Mouse (Mus musculus): ENCODE data around the gene Ccer1.
"Not testable (repeated sequence)": the region's sequence is repeated elsewhere in the genome, so short reads cannot be mapped to it uniquely, and the experiment has no call there.

Ccer1 gene

GRCm38 (mm10) chr10:97692913-97693312 lies at the start of gene Ccer1:
Ccer1 (plus strand) TSS chr10:97693059.
- DNase-seq: no peak

DNA sequence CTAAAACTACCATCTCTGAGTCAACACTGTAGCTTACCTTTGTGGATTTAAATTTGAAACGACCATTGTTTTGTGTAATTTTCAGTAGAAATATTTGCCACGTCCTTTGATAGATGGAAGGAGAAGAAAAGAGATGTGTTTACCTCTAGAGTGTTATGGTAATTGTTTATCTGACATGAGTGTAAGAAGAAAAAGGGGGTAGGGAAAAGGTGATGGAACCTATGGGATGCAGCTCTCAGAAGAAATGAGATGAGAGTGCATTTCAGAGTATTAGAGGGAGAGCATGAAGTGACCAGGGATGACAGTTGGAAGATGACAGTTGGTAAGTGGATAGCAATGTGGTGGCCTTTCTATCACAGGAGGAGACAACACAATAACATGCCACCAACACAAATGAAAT lies 49.1 kb upstream of the Ccer1 start, which contains the start of gene Epyc:
TSS of gene Epyc (plus strand) at position 301 of the 400 bp plus-strand sequence.
- DNase-seq: no peak

DNA sequence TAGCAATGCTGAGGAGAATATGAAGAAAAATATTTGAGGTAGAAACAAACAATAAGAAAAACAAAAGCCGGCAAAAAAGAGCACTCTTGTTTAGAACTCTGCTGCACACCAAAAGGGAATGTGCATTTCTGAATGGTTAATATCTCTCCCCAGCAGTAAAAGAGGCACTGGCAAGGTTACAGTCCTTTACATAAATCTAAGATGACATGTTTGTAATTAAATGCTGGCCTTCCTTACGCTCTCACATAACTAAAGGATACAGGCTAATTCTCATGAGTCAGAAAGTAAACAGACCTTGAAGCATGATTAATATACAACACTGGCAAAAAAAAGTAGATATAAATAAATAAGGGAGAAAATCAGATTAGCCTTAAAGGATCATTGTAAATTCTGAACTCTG lies 42.5 kb upstream of the Ccer1 start:
- DNase-seq: no peak

GRCm38 (mm10) chr10:97659489-97659888 lies 33.4 kb upstream of the Ccer1 start:
- DNase-seq: no peak

DNA sequence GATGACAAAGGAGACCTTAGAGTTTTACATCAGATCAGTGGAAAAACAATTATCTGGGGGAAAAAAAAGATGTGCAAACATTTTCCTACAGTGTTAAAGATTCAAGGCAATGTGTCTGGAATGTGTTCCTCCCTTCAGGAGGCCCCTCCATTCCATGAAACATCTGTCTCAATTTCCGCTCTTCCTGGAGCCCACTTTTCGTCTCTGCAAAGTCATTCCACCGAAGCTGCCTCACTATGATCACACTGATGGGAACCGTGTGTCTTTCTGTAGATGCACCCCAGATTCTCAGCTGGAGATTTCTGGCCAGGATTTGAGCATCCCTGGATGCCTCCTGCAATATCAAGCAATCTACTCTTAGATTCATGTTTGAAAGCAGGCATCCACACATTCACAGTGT lies 24.2 kb upstream of the Ccer1 start:
- DNase-seq: no peak

DNA sequence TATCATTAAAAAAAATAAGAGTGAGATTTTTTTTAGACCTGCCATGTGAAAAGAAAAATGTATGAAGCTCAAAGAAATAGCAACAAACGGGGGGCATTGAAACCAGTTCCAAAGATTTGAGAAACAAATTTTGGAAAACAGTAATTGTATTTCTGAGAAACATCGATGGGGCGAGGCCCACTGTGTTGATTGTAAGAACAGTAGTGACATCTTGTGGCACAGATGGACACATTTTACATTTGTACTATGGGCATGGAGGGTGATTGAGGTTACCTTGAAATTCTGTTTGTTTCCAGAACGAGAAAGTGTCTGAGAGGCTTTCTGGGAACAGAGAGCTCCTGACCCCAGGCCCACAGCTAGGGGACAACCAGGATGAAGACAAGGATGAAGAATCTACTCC lies 22.7 kb upstream of the Ccer1 start:
- no peak for DNase-seq

- no peak for DNase-seq
These were observed 19.6 kb upstream of the Ccer1 start for GRCm38 (mm10) chr10:97673239-97673638.

- no peak for DNase-seq
These were observed 9.9 kb upstream of the Ccer1 start for GRCm38 (mm10) chr10:97682981-97683380.

DNA sequence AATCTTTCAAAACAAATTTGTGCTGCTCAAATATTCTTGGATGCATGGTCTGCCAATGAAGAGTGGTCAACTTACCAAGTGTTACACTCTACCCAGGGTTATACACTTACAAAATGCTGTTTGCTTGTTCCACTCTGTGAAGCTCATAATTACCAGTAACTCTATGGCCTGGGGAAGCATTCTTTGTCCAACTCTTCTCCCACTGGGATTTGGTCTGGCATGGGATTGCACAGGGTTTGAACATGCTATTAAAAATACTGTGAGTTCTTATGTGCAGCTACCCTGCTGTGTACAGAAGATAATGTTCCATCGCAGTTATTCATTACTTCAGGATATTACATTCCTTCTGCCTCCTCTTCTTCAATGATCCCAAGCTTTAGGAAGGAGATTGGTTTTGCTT lies 5.7 kb upstream of the Ccer1 start:
- DNase-seq: no peak

DNA sequence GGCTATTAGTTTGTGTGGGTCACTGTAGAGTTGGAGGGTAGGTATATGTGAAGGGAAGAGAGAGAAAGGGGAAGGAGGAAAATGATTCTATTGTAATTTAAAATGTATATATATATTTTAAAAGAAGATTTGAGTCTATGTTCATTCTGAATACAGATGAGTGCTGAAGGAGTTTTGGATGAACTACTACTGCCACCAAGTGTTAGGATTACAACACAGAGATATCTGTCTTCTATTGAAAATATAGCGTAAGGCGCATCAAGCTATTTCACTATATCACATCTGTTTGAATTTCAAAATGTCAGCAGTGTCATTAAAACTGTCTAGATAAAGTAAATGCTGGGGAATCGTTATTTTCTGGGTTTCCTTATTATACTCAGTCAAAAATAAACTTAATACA lies 3.4 kb upstream of the Ccer1 start:
- no peak for DNase-seq

DNA sequence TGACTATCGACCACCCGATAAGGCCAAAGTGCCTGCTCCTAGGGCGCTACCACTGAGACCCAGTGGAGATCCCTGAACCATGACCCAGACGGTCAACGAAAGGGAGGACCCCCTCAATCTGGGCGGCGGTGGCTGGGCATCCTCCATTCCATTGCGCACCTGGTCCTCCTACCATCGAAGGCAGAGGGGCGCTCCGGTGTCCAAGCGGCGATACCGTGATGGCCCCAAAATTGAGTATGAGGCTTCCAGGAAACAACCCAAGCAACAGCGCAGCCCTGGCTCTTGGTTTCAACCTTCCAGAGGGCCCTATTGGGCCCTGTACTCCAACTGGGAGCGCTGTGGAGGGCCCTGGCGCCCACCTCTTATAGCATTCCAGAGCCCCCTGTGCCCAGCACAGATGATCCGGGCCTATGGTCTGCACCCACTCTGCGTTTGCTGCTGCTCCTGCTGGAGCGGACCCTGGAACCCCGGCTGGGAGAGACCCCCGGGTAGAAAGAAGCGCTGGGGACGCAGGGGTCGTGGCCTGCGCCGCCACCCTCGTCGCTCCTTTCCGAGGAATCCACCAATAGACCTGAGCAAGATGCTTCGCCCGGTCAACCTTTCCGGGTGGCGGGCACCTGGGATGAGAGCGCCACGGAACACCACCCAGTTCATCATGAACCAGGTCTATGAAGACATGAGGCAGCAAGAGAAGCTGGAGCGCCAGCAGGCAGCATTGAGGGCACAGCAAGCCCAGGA lies 708 bp downstream of the Ccer1 start:
- no peak for DNase-seq

DNA sequence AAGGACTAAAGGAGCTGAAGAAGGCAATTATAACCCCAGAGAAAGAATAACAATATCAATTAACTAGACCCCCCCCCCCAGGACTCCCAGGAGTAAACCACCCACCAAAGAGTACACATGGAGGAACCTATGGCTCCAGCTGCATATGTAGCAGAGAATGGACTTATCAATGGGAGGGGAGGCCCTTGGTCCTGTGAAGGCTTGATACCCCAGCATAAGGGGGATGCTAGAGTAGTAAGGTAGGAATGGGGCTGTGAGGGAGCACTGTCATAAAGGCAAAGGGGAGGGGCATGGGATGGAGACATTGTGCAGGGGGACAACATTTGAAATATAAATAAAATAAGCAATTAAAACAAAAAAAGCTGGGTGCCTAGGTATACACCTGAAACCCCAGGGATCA lies 9.5 kb downstream of the Ccer1 start:
- no peak for DNase-seq

GRCm38 (mm10) chr10:97704562-97704961 lies 11.7 kb downstream of the Ccer1 start:
- DNase-seq: no peak

DNA sequence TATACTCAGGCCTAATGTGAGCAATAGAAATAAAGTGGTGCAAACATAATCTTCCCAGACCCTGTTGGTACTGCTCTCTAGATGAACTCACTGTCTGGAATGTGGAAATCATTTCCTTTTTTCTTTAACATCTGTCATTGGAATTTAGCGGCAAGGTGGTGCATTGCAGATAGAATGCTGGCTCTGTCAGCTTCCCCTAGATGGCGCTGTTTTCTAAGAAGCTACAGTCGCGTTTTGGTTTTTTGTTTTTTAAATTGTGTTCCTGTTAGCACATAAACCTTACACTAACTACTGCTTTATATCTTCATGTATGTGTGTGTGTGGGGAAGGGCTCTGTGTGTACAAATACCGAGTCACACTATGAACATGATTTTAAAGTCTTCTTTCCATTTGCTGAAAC lies 19.8 kb downstream of the Ccer1 start:
- DNase-seq: no peak

DNA sequence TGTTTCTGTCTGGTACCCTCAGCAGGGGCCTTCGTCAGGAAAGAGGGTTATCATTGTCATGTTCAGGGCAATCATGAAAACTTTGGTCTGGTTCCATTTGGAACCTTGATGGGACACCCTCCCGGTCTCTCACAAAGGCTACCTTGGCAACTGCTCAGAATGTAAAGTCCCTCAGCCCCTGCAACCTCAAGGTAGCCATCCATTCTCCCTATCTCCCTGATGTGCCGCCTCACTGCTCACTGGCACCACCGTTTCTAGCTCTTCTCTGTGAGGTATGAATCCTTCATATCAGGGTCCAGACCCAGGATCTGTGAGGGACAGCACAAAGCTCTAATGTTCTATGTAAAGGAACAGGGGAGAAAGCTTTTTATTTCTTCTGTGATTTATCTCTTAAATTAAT lies 21.7 kb downstream of the Ccer1 start:
- no peak for DNase-seq

DNA sequence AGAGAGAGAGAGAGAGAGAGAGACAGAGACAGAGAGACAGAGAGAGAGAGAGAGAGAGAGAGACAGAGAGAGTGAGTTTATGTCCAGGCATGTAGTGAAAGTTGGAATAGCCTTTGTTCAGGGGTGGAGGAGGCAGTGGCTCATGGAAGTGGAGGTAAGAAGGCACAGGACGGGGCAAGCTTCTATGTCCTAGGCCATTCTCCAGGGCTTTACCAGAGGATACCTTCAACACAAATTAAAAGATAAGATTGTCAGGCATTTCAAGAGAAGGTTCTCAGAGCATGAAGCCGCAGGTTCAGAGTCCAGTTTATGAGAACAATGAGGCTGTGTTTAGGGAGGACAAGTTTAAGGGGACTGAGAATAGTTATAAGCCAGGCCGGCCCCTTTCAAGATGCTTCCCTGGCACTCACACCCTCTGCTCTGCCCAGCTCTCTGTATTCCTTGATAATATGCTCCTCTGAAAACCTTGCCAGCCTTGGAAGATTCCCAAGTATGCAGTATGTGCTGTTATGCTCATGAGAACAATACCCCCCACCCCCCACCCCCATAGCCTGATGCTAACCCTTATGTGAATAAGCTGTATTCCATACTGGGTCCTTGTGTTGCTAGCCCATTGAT lies 22.5 kb downstream of the Ccer1 start:
- no peak for DNase-seq

GRCm38 (mm10) chr10:97717233-97717632 lies 24.4 kb downstream of the Ccer1 start:
- DNase-seq: no peak

DNA sequence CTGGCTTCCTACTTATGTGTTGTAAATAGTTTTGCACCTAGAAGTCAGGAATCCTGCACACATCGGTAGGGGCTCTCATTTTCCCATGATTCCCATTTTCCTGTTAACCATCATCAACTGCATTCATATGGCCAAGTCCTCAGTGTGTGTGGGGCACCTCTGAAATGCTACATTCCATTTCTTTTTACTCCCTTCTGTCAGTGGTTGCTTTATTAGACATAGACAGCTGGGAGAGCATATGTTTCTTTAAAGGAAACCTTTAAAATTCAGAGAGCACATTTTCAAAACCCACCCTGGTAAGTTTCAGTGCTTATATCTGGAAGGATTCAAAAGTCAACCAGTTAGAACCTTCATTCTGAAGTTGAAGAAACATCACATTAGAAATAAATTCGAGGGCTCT lies 25.2 kb downstream of the Ccer1 start:
- DNase-seq: no peak

- DNase-seq: no peak
These were observed 27.8 kb downstream of the Ccer1 start for GRCm38 (mm10) chr10:97720625-97721024.

- DNase-seq: no peak
These were observed 29.9 kb downstream of the Ccer1 start for GRCm38 (mm10) chr10:97722709-97723108.

GRCm38 (mm10) chr10:97725929-97726328 lies 33.1 kb downstream of the Ccer1 start:
- DNase-seq: no peak

DNA sequence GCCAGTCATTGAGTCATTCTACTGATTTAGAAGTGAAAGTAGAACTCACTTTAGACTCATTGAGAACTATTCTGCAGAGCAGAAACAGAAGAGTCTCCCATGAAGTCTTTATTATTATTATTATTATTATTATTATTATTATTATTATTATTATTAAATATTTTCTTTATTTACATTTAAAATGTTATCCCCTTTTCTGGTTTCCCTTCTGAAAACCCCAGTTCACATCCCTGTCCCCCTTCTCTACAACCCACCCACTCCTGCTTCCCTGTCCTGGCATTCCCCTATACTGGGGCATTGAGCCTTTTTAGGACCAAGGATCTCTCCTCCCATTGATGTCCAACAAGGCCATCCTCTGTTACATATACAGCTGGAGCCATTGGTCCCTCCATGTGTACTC lies 33.8 kb downstream of the Ccer1 start, which contains the start of gene C030005K15Rik:
TSS of gene C030005K15Rik (minus strand) at position 101 of the 400 bp plus-strand sequence.
- DNase-seq: not testable (repeated sequence)
